Mouse (Mus musculus) forebrain, embryonic 13.5 days (tissue): Measurements from ENCODE around the gene Rapgef2. TPM values are rescaled to one million over a fixed set of nuclear protein-coding genes. Genes with fewer than 3 reads are reported as not detected.
"Not testable (repeated sequence)": the region's sequence is repeated elsewhere in the genome, so short reads cannot be mapped to it uniquely, and the experiment has no call there.

ENCODE experiments used
- ATAC-seq: fragments of 200-750 bp; cut with Nextera tagmentation; 2 replicates; pipeline ENCODE4 v1.8.0; 2017
- H3K27ac ChIP-seq: fragments of 300-500 bp; sonication (generic); 2 replicates; pipeline ENCODE4 v1.5.1; 2015; ENCODE audit warnings: inconsistent platforms, mild to moderate bottlenecking, moderate library complexity
- H3K27me3 ChIP-seq: fragments of 300-500 bp; sonication (generic); 2 replicates; pipeline ENCODE4 v1.6.1; 2015; ENCODE audit warnings: mild to moderate bottlenecking, inconsistent platforms
- H3K36me3 ChIP-seq: fragments of 300-500 bp; sonication (generic); 2 replicates; pipeline ENCODE4 v1.6.1; 2015; ENCODE audit warnings: mild to moderate bottlenecking, inconsistent platforms; ENCODE audit not compliant: poor library complexity, severe bottlenecking
- H3K4me1 ChIP-seq: fragments of 300-500 bp; sonication (generic); 2 replicates; pipeline ENCODE4 v1.6.1; 2015; ENCODE audit warnings: inconsistent platforms
- H3K4me2 ChIP-seq: fragments of 300-500 bp; sonication (generic); 2 replicates; pipeline ENCODE4 v1.6.1; 2015; ENCODE audit warnings: inconsistent platforms, mild to moderate bottlenecking, moderate library complexity
- H3K4me3 ChIP-seq: fragments of 300-500 bp; sonication (generic); 2 replicates; pipeline ENCODE4 v1.5.1; 2015; ENCODE audit warnings: mild to moderate bottlenecking, inconsistent platforms
- H3K9ac ChIP-seq: fragments of 300-500 bp; sonication (generic); 2 replicates; pipeline ENCODE4 v1.6.1; 2015; ENCODE audit warnings: mild to moderate bottlenecking, inconsistent platforms
- H3K9me3 ChIP-seq: fragments of 300-500 bp; sonication (generic); replicated peaks from 2 replicates; pipeline ENCODE4 v1.6.1; 2016; ENCODE audit warnings: inconsistent platforms
- WGBS: fragments of 180-500 bp; shearing (Covaris S2); methylation state at CpG from one replicate; pipeline ENCODE4 v1.1.7; 2015; 5-methylcytosine and 5-hydroxymethylcytosine counted together
- polyA plus RNA-seq: library from polyadenylated mRNA; unstranded; fragments of >200 nt; fragmentation: Nextera tagmentation; extraction: Ambion mirVana; gene quantifications from 2 replicates; pipeline ENCODE4 v1.2.1, GENCODE M21; 2015

Rapgef2 gene
- polyA plus RNA-seq, 1 experiment from 2014 or later: 7.7 TPM

DNA sequence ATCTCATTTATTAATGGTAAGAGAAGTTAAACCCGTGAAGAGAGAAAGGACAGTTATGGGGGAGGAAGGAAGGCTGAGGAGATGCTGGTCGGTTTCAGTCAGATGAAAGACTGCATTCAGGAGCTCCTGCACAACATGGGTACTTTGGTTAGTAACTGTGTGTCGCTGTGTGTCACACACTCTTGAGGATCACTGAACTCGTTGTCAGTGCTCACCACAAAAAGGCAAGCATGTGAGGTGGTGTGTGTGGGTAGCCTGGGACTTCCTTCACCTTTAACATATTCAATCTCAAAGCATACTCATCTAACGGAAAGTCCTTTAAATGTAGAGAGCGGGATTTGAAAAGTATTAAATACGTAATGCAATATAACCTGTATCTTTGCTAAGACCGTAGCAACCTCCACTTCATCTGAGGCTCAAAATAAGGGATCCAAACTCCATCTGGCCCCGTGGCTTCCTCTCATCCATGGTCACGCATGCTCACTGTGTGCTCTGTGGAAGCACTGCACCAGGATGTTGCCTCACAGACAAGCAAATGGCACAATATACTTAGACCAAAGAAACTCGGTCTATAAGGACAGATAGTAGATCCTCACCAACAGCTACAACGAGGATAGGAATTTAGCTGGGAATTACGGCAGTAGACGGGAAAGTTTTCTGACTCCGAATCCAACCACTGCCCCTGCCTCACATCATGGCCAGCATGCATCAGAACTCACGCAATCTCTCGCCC lies 58.8 kb downstream of the Rapgef2 start:
- Histone ChIP-seq H3K36me3 (no peaks in the 10 kb centered on the region), H3K4me3 (no peak overlapping the region), H3K27me3 (no peaks in the 10 kb centered on the region), H3K9me3 (no peaks in the 10 kb centered on the region), H3K9ac (no peak overlapping the region), H3K4me1 (peaks cover 7% of the 10 kb centered on the region), H3K27ac (no peak overlapping the region), H3K4me2 (no peak overlapping the region)
- 88% methylated on average over 17 of the region's 17 CpGs for WGBS
- ATAC-seq: no peak

DNA sequence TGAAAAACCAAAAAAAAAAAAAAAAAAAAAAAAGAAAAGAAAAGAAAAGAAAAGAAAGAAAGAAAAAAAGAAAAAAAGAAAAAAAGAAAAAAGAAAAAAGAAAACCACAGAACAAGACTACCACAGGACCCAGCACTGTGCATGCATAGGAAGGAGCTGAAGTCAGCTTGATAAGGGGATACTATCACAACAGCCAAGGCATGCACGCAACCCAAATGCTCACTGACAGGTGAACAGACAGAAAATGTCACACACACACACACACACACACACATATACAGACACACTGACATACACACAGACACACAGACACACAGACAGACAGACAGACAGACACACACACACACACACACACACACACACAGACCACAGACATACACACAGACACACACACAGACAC lies 59.5 kb downstream of the Rapgef2 start:
- H3K27me3 ChIP-seq, H3K4me2 ChIP-seq, H3K9ac ChIP-seq, H3K27ac ChIP-seq, H3K36me3 ChIP-seq, ATAC-seq, H3K9me3 ChIP-seq, H3K4me3 ChIP-seq: not testable (repeated sequence)
- WGBS: 94% methylated on average over 1 of the region's 1 CpGs
- peaks cover 13% of the 10 kb centered on the region for H3K4me1 ChIP-seq

GRCm38 (mm10) chr3:79225888-79226287 lies 60.4 kb downstream of the Rapgef2 start:
- 75% methylated on average over 6 of the region's 6 CpGs for WGBS
- H3K9me3 ChIP-seq: no peaks in the 10 kb centered on the region
- H3K4me2 ChIP-seq: no peak overlapping the region
- ATAC-seq: no peak
- H3K27me3 ChIP-seq: no peaks in the 10 kb centered on the region
- H3K27ac ChIP-seq: 0 out of 2 replicates have a peak overlapping the region, but pooled peaks have one; percentile 19
- H3K36me3 ChIP-seq: no peaks in the 10 kb centered on the region
- H3K9ac ChIP-seq: no peak overlapping the region
- peaks cover 18% of the 10 kb centered on the region for H3K4me1 ChIP-seq
- H3K4me3 ChIP-seq: no peak overlapping the region

DNA sequence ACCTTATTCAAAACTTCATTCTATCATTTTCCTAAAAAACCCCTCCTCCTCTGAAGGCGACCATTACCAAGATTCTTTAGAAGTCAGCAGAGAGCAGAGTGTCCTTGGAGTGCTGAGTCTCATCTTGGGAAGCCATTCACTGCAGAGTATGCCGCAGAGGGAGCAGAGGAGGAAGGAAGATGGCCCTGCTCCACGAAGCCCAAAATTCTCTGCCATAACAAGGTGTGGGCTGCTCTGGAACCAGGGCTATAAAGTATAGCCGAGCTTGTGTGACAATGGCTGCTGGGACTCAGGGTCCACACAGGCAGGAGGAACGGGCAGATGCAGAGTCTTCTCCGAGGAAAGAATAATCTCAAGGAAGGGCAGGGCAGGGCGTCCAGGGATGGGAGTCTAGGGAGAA lies 62.0 kb downstream of the Rapgef2 start:
- H3K4me2 ChIP-seq: no peak overlapping the region
- no peaks in the 10 kb centered on the region for H3K9me3 ChIP-seq
- 87% methylated on average over 7 of the region's 7 CpGs for WGBS
- no peaks in the 10 kb centered on the region for H3K27me3 ChIP-seq
- no peaks in the 10 kb centered on the region for H3K36me3 ChIP-seq
- H3K4me1 ChIP-seq: peaks cover 17% of the 10 kb centered on the region
- ATAC-seq: no peak
- H3K4me3 ChIP-seq: no peak overlapping the region
- H3K9ac ChIP-seq: no peak overlapping the region
- H3K27ac ChIP-seq: no peak overlapping the region

GRCm38 (mm10) chr3:79223281-79223680 lies 63.0 kb downstream of the Rapgef2 start:
- Histone ChIP-seq H3K4me3 (no peak overlapping the region), H3K4me1 (peaks cover 22% of the 10 kb centered on the region), H3K36me3 (no peaks in the 10 kb centered on the region), H3K9ac (no peak overlapping the region), H3K4me2 (no peak overlapping the region), H3K27me3 (no peaks in the 10 kb centered on the region), H3K27ac (no peak overlapping the region), H3K9me3 (no peaks in the 10 kb centered on the region)
- no peak for ATAC-seq
- 65% methylated on average over 8 of the region's 8 CpGs for WGBS

DNA sequence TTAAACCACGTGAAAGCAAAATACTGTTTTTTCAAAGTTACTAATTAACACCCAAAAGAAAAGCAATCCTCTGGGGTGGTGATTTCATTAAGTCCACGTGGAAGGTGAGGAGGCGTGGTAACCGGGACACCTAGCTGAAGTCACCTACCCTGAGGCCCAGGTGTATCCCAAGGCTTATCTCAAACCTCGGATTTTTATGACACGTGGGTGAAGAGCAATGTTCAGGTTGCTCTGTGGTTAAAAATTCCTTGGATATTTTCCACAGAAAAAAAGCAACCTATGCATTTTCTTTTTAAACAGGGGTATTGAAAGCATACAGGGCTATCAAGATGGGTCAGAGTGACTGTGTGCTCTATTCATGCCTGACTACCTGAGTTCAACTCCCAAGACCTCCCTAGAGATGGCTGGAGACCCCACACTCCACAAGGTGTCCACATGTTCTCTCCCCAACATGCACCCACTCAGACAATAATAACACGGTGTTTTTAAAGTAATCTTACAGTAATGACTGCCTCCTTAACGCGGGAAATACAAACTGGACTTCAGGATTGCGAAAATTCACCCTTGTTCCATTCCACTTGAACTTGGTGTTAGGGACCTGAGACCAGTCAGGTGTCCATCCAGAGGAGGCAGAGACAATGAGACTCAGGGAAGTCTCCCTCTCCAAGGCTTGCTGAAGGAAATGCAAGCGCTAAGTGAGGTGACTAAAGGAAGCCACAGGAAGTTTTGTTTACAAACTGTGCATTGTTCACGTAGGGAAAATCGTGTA lies 63.9 kb downstream of the Rapgef2 start:
- H3K4me2 ChIP-seq: no peak overlapping the region
- no peak overlapping the region for H3K9ac ChIP-seq
- H3K4me3 ChIP-seq: no peak overlapping the region
- ATAC-seq: no peak
- peaks cover 27% of the 10 kb centered on the region for H3K4me1 ChIP-seq
- 56% methylated on average over 13 of the region's 13 CpGs for WGBS
- H3K36me3 ChIP-seq: no peaks in the 10 kb centered on the region
- no peaks in the 10 kb centered on the region for H3K27me3 ChIP-seq
- no peaks in the 10 kb centered on the region for H3K9me3 ChIP-seq
- no peak overlapping the region for H3K27ac ChIP-seq

- H3K27me3 ChIP-seq: no peaks in the 10 kb centered on the region
- ATAC-seq: peak; percentile 75
Measured at GRCm38 (mm10) chr3:79221296-79222191, 64.8 kb downstream of the Rapgef2 start.

GRCm38 (mm10) chr3:79219144-79219930 lies 67.0 kb downstream of the Rapgef2 start:
- Histone ChIP-seq H3K9ac (no peak overlapping the region), H3K27ac (no peak overlapping the region)
- 34% methylated on average over 10 of the region's 10 CpGs for WGBS

More at GRCm38 (mm10) chr3:79221296-79222191, 64.8 kb downstream of the Rapgef2 start:
- Histone ChIP-seq H3K4me3 (no peak overlapping the region), H3K4me1 (peaks cover 27% of the 10 kb centered on the region), H3K9me3 (no peaks in the 10 kb centered on the region), H3K27ac (no peak overlapping the region), H3K36me3 (no peaks in the 10 kb centered on the region), H3K9ac (no peak overlapping the region), H3K4me2 (no peak overlapping the region)
- WGBS: 38% methylated on average over 9 of the region's 9 CpGs

GRCm38 (mm10) chr3:79218566-79219051 lies 67.7 kb downstream of the Rapgef2 start:
- no peaks in the 10 kb centered on the region for H3K36me3 ChIP-seq
- no peak overlapping the region for H3K4me3 ChIP-seq
- ATAC-seq: no peak
- H3K27me3 ChIP-seq: no peaks in the 10 kb centered on the region
- peaks cover 27% of the 10 kb centered on the region for H3K4me1 ChIP-seq
- 3% methylated on average over 4 of the region's 4 CpGs for WGBS
- no peak overlapping the region for H3K4me2 ChIP-seq
- no peak overlapping the region for H3K9ac ChIP-seq
- no peak overlapping the region for H3K27ac ChIP-seq
- no peaks in the 10 kb centered on the region for H3K9me3 ChIP-seq

More at GRCm38 (mm10) chr3:79219144-79219930, 67.0 kb downstream of the Rapgef2 start:
- Histone ChIP-seq H3K4me3 (no peak overlapping the region), H3K4me2 (no peak overlapping the region), H3K27me3 (no peaks in the 10 kb centered on the region), H3K36me3 (no peaks in the 10 kb centered on the region), H3K9me3 (no peaks in the 10 kb centered on the region), H3K4me1 (peaks cover 27% of the 10 kb centered on the region)
- ATAC-seq: no peak

DNA sequence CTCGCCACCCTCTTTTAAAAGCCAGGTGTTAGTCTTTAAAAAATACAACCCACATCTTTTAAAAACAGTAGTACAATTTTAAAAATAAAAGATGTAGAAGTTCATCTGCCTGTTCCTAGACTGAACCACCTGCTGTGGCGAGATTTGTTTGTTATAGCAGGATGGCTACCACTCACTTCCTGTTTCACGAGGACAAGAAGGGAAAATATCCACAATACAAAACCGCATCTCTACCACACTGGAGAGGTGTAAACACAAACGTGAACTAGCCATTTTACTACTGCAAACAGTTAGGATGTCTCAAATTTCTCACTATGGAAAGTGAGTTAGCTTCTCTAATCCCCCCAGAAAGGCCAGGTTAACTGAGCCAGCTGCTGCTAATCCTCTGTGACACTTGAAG lies 76.1 kb downstream of the Rapgef2 start:
- 74% methylated on average over 5 of the region's 5 CpGs for WGBS
- peaks cover 3% of the 10 kb centered on the region; the same call in 1 of the 2 replicates for H3K4me1 ChIP-seq
- H3K4me3 ChIP-seq: no peak overlapping the region
- no peaks in the 10 kb centered on the region for H3K36me3 ChIP-seq
- H3K27me3 ChIP-seq: no peaks in the 10 kb centered on the region
- H3K9ac ChIP-seq: no peak overlapping the region
- ATAC-seq: no peak
- no peaks in the 10 kb centered on the region for H3K9me3 ChIP-seq
- H3K4me2 ChIP-seq: no peak overlapping the region
- H3K27ac ChIP-seq: no peak overlapping the region

DNA sequence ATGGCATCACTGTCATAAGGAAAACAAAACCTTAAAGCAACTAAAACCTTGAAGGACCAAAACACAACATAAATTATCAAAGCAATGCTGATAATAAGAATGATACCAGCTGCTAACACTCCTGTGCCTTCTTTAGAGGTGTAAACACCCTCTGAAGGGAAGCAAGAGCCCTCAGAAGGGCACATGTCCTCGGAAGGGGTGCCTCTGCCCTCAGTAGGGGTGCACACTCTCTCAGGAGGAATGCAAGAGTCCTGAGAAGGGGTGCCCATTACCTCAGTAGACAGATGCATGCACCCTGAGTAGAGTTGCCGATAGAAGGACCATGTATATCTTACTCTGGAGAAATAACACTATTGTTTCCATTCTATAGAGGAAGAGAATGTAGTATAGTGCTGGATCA lies 79.1 kb downstream of the Rapgef2 start:
- Histone ChIP-seq H3K27ac (no peak overlapping the region), H3K27me3 (no peaks in the 10 kb centered on the region), H3K4me1 (peaks cover 18% of the 10 kb centered on the region), H3K4me3 (no peak overlapping the region), H3K36me3 (no peaks in the 10 kb centered on the region), H3K9me3 (no peaks in the 10 kb centered on the region), H3K4me2 (no peak overlapping the region), H3K9ac (no peak overlapping the region)
- ATAC-seq: no peak
- WGBS: 84% methylated on average over 2 of the region's 2 CpGs
